Mouse (Mus musculus) liver, adult 2 months (tissue): ENCODE results near the gene Mup5.

ENCODE experiments used
- CTCF ChIP-seq: fragments of 200-500 bp; IDR thresholded peaks from 2 replicates; pipeline ENCODE4 v1.5.1; 2011; ENCODE audit warnings: low read depth, low read length, control low read depth
- POLR2A ChIP-seq: fragments of 200-500 bp; IDR thresholded peaks from 2 replicates; pipeline ENCODE4 v1.6.1; 2011; ENCODE audit warnings: low read length, control low read depth; ENCODE audit not compliant: insufficient read depth; ENCODE audit errors: extremely low read depth

- TF ChIP-seq CTCF (no peak), POLR2A (no peak)
These were observed 21.6 kb downstream of the Mup5 start for GRCm38 (mm10) chr4:61813435-61813834.
